Comparison of ENCODE assay signal across 14 mouse cellular contexts in genomic region chr16:89863264-89863663, GRCm38 (mm10).
DNase-seq lines count a peak whose midpoint lies in the region; ATAC-seq and TF ChIP-seq lines count a peak whose summit lies in the region.
"Had no signal": no experiment of that assay in that cellular context is flagged by ENCODE, and none has a peak within 500 bp of the region (broad histone marks: within the 10 kb centered on the region; RNA-seq: fewer than 3 reads in every experiment).

No protein-coding gene starts in this region.

- 43% methylated on average over 5 of the region's 5 CpGs for WGBS in heart, embryonic 12.5 days
- WGBS in embryonic facial prominence, embryonic 10.5 days = 21% methylated on average over 5 of the region's 5 CpGs
- 19% methylated on average over 5 of the region's 5 CpGs for WGBS in neural tube, embryonic 11.5 days
- WGBS in liver, embryonic 12.5 days (ENCODE audit: insufficient replicate concordance) = 61% methylated on average over 5 of the region's 5 CpGs

- ATAC-seq in heart, embryonic 12.5 days (ENCODE audit: insufficient number of reproducible peaks, low FRiP score) = no peak
- ATAC-seq in neural tube, embryonic 11.5 days (ENCODE audit: insufficient read depth, low FRiP score, low TSS enrichment) = peak; percentile 77
- ATAC-seq in liver, embryonic 12.5 days = no peak

- no peak for TF ChIP-seq POLR2A in ES-Bruce4 (IDR thresholded peaks at IDR 0.05; ENCODE audit: insufficient read depth, low read length)

- intact Hi-C loops in heart, postnatal 25 days (cut with DNase I) = no loop called here

- peaks cover 10% of the 10 kb centered on the region for H3K36me3 ChIP-seq in heart, embryonic 12.5 days
- no peaks in the 10 kb centered on the region for H3K36me3 ChIP-seq in ES-Bruce4 (ENCODE audit: control insufficient read depth, insufficient read depth, low read length, poor library complexity, severe bottlenecking)
- peaks cover 53% of the 10 kb centered on the region for H3K36me3 ChIP-seq in embryonic facial prominence, embryonic 10.5 days (replicated peaks)
- no peaks in the 10 kb centered on the region for H3K36me3 ChIP-seq in neural tube, embryonic 11.5 days (ENCODE audit: control insufficient read depth, insufficient read depth, low read length)
- H3K36me3 ChIP-seq in liver, embryonic 12.5 days = peaks cover 4% of the 10 kb centered on the region

- H3K9me3 ChIP-seq in heart, embryonic 12.5 days (replicated peaks) = no peaks in the 10 kb centered on the region
- H3K9me3 ChIP-seq in ES-Bruce4 (replicated peaks; ENCODE audit: control insufficient read depth, insufficient read depth, low read length, poor library complexity, severe bottlenecking) = no peaks in the 10 kb centered on the region
- H3K9me3 ChIP-seq in embryonic facial prominence, embryonic 10.5 days = 0 out of 2 replicates have a peak, but pooled peaks cover 4% of the 10 kb centered on the region
- H3K9me3 ChIP-seq in neural tube, embryonic 11.5 days (ENCODE audit: control insufficient read depth, low read length) = no peaks in the 10 kb centered on the region
- no peaks in the 10 kb centered on the region for H3K9me3 ChIP-seq in liver, embryonic 12.5 days (replicated peaks)
- H3K9me3 ChIP-seq: limb, embryonic 12.5 days had no signal

- no peak for DNase-seq in heart, postnatal 25 days (ENCODE audit: low spot score)
- peak; percentile 54 for DNase-seq in embryonic facial prominence, embryonic 10.5 days (ENCODE audit: low spot score)
- peak; percentile 53 for DNase-seq in neural tube, embryonic 11.5 days (ENCODE audit: low spot score)
- no peak for DNase-seq in thymus, postnatal 4 days
- no peak for DNase-seq in kidney, adult 18-20 months
- DNase-seq: cerebellum, postnatal 25 days; gastrocnemius, postnatal 25 days; heart, postnatal 36 days; lung, embryonic 14.5 days had no signal

- peaks cover 19% of the 10 kb centered on the region for H3K4me1 ChIP-seq in heart, embryonic 12.5 days (replicated peaks)
- H3K4me1 ChIP-seq in ES-Bruce4 (ENCODE audit: control insufficient read depth, insufficient read depth, low read length) = peaks cover 5% of the 10 kb centered on the region
- H3K4me1 ChIP-seq in embryonic facial prominence, embryonic 10.5 days = peaks cover 33% of the 10 kb centered on the region
- peaks cover 12% of the 10 kb centered on the region for H3K4me1 ChIP-seq in neural tube, embryonic 11.5 days (ENCODE audit: control insufficient read depth, insufficient read depth, low read length)
- H3K4me1 ChIP-seq in liver, embryonic 12.5 days = peaks cover 6% of the 10 kb centered on the region; the same call in 1 of the 2 replicates

- H3K27ac ChIP-seq in heart, embryonic 12.5 days (ENCODE audit: poor library complexity, severe bottlenecking) = 0 out of 2 replicates have a peak overlapping the region, but pooled peaks have one; percentile 36
- peak overlapping the region; percentile 27; the same call in 1 of the 2 replicates for H3K27ac ChIP-seq in ES-Bruce4 (ENCODE audit: insufficient read depth, low read length)
- H3K27ac ChIP-seq in embryonic facial prominence, embryonic 10.5 days (replicated peaks) = peak overlapping the region; percentile 48; the same call in 1 of the 2 replicates
- H3K27ac ChIP-seq in neural tube, embryonic 11.5 days (ENCODE audit: low read depth, low read length) = no peak overlapping the region
- H3K27ac ChIP-seq in liver, embryonic 12.5 days = no peak overlapping the region
- H3K27ac ChIP-seq: kidney, postnatal 0 days; limb, embryonic 12.5 days had no signal

- no peaks in the 10 kb centered on the region for H3K27me3 ChIP-seq in heart, embryonic 12.5 days (replicated peaks)
- H3K27me3 ChIP-seq in ES-Bruce4 (ENCODE audit: control insufficient read depth, insufficient read depth, low read length, poor library complexity, severe bottlenecking) = no peaks in the 10 kb centered on the region
- H3K27me3 ChIP-seq in embryonic facial prominence, embryonic 10.5 days (replicated peaks; ENCODE audit: low read depth, poor library complexity, severe bottlenecking) = no peaks in the 10 kb centered on the region
- no peaks in the 10 kb centered on the region for H3K27me3 ChIP-seq in neural tube, embryonic 11.5 days (ENCODE audit: control insufficient read depth, insufficient read depth, low read length)
- no peaks in the 10 kb centered on the region for H3K27me3 ChIP-seq in liver, embryonic 12.5 days (replicated peaks)
- H3K27me3 ChIP-seq: limb, embryonic 12.5 days had no signal

- no peak overlapping the region for H3K4me3 ChIP-seq in heart, embryonic 12.5 days
- H3K4me3 ChIP-seq in ES-Bruce4 (ENCODE audit: low read depth, low read length) = no peak overlapping the region
- no peak overlapping the region for H3K4me3 ChIP-seq in embryonic facial prominence, embryonic 10.5 days
- no peak overlapping the region for H3K4me3 ChIP-seq in neural tube, embryonic 11.5 days (ENCODE audit: low read depth, low read length)
- H3K4me3 ChIP-seq in liver, embryonic 12.5 days = no peak overlapping the region
- H3K4me3 ChIP-seq: limb, embryonic 12.5 days had no signal

- H3K4me2 ChIP-seq in heart, embryonic 12.5 days = no peak overlapping the region
- H3K4me2 ChIP-seq in neural tube, embryonic 11.5 days (ENCODE audit: low read depth) = no peak overlapping the region
- no peak overlapping the region for H3K4me2 ChIP-seq in liver, embryonic 12.5 days
- H3K4me2 ChIP-seq: limb, embryonic 12.5 days; lung, embryonic 14.5 days had no signal

- no peak for TF ChIP-seq CTCF in ES-Bruce4 (IDR thresholded peaks at IDR 0.05; ENCODE audit: low read depth, low read length)

- no peak overlapping the region for H3K9ac ChIP-seq in heart, embryonic 12.5 days
- H3K9ac ChIP-seq in ES-Bruce4 (ENCODE audit: low read depth, poor library complexity, severe bottlenecking) = no peak overlapping the region
- H3K9ac ChIP-seq in neural tube, embryonic 11.5 days (ENCODE audit: low read length) = no peak overlapping the region
- H3K9ac ChIP-seq in liver, embryonic 12.5 days = no peak overlapping the region
- H3K9ac ChIP-seq: limb, embryonic 12.5 days; lung, embryonic 14.5 days had no signal

- TF ChIP-seq EP300 in ES-Bruce4 (IDR thresholded peaks at IDR 0.05; ENCODE audit: insufficient read depth, low read depth, low read length) = peak; percentile 73; the same call in 1 of the 2 replicates

Comparison
In these comparisons a context has a peak if more than half of its experiments do, and no peak if none do; other contexts are left out.
1. H3K27ac ChIP-seq: peak in heart, embryonic 12.5 days (single experiment), ES-Bruce4 (single experiment) and embryonic facial prominence, embryonic 10.5 days (single experiment); none in neural tube, embryonic 11.5 days (single experiment) and liver, embryonic 12.5 days (single experiment).
2. DNase-seq: peak in embryonic facial prominence, embryonic 10.5 days (single experiment) and neural tube, embryonic 11.5 days (single experiment); none in heart, postnatal 25 days (single experiment), thymus, postnatal 4 days (single experiment) and kidney, adult 18-20 months (single experiment).